Mouse (Mus musculus) urinary bladder, postnatal 10 days (tissue): Measurements from ENCODE around the gene Lamtor3.
"Not testable (repeated sequence)": the region's sequence is repeated elsewhere in the genome, so short reads cannot be mapped to it uniquely, and the experiment has no call there.

Source experiments
- DNase-seq: peaks from one replicate; pipeline ENCODE4 v3.0.0; 2022; ENCODE audit warnings: low spot score

The Lamtor3 gene

DNA sequence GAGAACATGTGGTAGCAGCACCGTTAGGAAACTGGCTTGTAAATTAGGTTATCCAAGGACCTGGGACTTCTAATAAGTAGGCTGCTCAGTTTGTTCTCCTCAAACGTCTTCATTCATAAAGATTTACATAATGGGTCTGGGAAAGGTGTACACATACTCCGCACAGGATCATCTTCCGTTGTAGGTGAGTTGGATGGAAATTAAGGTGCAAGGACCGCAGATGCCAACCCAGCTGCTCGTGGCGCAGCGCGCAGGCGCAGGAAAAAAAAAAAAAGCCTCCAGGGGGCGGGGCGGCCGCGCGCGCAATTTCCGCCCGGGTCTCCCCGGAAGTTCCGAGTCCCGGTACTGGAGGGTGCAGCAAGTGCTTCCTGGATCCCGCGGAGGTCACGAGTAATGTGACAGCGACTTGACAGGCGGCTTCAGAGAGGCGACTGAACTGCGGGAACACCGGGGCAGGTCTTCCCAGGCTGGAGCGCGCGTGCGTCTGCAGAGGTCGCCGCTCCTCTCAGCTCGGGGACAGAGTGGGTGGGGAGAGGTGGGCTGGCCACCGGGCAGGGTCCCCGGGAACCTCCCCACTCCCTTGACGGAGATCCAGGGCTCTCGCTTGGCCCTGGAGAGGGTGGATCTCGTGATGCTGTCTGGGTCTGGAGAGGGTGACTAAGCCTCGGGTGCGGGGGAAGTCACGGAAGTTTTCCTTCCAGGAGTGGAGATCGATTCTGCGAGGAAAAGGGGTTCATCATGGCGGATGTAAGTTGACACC, at the start of gene Lamtor3:
Gene Lamtor3 (plus strand): TSS at position 335 of the 760 bp plus-strand sequence.
- DNase-seq, result peak; percentile 47

DNA sequence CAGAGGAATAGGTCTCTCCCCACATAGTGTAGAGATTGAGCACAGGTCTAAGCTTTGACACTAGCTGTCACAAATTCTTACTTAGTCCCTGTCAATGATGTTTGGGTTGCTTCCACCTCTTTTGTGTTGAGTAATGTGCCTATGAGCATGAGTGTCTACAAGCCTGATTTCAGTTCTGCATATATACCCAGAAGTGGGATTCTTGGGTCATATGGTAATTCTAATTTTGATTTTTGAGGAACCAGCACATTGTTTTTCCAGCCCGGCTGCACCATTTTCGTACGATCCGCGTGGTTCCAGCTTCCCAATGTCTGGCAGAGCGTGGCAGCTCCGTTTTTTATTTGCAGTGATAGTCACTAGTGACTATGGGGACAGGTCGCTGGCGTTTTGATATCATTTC, 48.9 kb upstream of the Lamtor3 start:
- no peak for DNase-seq

DNA sequence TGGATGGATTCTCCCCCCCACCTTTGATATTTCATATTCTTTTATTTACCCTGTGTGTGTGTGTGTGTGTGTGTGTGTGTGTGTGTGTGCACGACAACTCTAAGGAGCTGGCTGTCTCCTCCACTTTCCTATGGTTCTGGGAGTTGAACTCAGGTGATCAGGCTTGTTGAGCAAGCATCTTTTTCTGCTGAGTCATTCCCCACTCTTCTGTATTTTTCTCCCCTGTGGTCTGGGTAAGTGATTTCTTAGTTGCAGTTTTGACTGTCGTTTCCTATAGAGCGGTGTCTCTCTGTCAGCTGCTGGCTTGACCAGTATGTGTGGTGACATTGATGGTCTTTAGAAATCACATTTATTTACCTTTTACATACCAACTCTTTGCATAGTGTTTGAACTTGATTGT, 39.0 kb upstream of the Lamtor3 start:
- no peak for DNase-seq

DNA sequence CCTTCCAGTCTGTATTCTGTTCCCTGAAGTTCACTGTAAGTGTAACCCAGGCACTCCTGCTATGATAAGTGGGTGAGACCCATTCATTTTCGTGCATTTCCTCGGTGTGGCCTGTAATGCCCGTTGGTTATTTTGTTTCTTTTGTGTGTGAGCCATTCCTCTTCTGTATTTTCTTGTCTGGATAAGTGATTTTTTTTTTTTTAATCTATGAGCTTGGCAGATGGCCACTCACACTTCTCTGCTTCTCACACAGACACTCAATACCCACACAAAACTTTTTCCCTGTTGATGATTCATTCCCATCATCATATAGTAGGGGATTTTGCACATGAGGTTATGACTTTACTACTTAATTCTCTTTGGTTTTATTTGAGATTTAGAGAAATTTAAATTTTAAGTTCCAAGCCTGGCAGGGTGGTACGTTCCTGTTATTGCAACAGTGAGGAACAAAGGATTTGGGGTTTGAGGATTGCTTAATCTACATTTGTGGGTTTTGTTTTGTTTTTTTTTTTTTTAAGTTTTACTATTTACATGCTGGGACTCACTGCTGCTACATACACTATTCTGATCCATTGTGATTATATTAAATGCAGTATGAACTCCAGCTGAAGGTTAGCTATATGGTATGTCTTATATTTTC, 38.1 kb upstream of the Lamtor3 start:
- no peak for DNase-seq

DNA sequence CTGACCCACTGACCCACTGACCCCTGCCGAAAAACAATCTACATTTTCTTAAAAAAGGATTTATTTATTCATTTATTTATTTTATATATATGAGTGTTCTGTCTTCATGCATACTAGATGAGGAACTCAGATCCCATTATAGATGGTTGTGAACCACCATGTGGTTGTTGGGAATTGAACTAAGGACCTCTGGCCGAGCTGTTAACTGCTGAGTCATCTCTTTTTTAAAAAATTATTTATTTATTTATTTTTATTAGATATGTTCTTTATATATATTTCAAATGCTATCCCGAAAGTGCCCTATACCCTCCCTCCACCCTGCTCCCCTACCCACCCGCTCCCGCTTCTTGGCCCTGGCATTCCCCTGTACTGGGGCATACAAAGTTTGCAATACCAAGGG, 37.2 kb upstream of the Lamtor3 start:
- no peak for DNase-seq

DNA sequence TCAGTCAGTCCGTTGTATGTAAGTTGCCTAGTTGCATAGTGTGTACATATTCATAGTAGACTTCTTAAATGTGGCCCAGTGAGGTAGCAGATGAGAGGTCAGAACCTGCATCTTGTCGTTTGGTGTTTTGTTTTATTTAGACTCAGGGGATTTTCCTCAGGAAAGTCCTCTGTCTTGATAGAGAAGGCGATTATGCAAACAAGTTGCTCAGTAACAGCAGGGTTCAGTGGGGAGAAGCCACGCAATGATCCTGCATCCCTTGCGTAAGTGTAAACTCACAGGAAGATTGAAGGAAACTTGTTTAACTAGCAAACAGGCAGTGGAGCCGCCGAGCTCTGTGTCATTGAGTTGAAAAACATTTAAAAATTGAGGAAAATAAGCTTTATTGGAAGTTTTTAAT, 30.3 kb upstream of the Lamtor3 start:
- DNase-seq, result no peak

DNA sequence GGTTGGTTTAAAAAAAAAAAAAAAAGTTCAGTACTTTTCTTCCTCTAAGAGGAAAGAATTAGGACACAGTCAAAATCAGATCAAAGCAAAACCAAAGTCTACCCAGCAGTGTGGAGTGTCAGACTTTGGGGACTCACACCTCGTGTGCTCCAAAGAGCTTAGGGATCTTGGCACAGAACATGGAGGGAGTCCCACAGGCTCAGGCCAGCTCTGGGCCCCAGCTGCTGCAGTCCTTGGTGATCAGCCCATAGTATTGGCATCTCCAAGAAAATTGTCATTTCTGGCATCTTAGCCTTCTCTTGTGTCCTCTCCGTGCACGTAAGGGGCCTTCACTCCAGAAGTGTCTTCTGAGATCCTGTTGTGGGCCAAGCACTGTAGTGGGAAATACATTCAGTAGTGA, 27.2 kb upstream of the Lamtor3 start:
- DNase-seq, result no peak

DNA sequence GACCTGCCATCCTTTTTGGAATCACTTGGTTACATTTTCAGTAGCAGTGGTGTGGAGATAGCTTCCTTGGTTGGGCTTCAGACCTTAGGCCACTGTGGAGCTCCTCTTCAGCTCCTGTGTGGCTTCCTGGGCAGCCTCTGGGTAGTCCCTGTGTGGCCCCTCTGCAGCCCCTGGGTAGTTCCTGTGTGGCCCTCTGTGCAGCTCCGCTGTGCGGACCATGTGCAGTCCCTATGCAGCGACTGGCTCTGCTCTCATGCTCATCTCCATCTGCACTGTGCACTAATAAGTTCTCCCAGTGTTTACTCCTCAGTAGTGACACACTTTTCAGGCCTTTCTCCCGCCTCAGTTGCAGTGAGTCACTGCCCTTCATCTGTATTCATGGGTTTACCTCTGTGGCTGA, 26.2 kb upstream of the Lamtor3 start:
- no peak for DNase-seq

DNA sequence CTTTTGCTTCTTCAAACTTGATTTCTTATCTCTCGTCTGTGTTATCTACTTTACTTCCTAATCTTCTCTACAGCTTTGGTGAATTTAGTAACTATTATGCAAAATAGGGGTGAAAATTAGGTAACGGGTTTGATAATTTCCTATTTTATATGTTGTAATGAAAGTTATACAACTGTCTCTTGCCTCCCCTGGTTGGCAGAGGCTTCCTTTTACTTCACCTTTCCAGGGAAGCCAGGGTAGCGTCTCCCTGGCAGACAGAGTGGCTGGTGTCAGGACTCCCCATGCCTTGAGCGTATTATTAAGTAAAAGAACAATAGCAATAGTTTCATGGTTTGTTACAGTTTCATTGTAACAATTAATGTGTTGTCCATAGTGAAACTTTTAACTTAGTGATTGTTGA, 24.5 kb upstream of the Lamtor3 start:
- no peak for DNase-seq

DNA sequence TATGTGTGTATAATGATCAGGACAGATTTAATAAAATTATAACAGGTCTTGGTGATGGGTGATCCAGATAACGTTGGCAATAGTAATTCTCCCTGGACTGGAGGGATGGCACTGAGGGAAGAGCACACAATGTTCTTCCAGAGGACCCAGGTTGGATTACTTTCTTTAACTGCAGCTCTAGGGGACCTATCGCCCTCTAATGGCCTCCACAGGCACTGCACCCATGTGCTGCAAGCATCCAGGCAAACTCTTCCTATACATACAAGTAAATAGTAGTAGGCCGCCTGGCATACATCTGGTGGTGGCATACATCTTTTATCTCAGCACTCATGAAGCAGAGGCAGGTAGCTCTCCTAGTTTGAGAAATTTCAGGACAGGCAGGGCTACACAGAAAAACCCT, 23.1 kb upstream of the Lamtor3 start:
- DNase-seq, result no peak

DNA sequence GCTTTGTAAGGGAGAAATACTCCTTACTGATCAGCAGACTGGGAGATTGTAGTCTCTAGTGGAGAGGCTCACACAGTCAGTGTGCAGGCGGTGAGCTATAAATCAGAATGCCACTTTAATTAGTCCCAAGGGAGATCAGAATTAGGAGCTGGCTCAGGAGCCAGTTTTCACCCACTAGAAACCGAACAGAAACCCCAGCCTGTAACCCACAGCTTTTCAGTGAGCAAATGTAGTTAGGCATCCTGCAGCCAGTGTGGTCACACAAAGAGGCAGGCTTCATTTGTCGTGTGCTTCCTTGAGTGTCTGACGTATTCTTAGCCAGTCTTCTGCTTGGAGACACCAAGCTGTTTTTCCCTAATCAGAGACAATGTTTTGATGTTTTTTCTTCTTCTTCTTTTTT, 21.9 kb upstream of the Lamtor3 start:
- no peak for DNase-seq

DNA sequence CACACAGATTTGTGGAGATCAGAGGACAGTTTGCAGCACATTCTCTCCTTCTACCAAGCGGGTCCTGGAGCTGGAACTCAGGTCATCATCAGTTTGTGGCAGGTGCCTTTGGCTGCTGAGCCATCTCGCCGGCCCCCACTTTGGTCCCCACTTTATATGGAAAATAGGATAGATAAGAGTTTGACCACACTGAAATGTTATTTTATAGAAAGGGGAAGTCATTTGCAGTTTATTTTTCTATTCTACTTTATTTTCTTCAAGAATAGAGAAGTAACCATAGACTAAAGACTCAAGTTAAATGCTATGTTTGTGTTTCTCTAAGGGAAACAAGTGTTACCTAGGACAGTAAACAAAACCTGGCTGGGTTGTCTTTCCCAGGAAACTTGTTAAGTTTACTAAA, 21.4 kb upstream of the Lamtor3 start:
- no peak for DNase-seq

DNA sequence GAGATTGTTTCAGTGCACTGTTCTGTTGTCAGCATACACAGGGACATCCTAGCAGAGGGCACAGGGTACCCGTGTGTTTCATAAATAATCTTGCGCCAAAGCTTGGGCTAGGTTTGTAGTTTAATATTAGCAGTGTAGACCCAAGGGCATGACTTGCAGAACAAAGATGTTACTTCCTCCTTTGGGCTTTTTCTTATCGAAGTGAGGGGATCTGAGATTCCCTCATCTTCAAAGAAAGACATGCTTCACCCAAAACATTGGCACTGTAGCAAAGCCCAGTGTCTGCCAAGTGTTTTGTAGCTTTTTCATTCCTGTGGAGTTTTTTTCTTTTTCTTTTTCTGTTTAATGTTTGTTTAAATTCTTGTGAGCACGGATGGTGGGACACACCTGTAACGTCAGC, 20.6 kb upstream of the Lamtor3 start:
- DNase-seq, result no peak

DNA sequence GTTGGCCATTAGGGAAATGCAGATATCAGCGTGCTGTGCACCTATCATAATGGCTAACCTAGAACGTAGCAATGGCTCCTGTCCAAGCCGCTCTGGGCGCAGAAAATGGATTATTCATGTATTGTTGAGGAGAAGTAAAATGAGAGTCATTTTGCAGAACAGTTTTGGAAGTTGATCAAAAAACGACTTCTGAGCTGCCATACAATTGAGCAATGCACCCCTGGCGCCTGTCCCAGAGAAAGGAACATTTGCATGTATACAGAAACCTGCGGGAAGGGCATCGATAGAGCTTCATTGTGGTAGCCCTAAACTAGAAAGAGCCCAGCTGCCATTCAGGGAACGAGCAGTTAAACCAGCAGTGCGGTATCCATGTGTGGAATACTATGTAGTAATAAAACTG, 18.2 kb upstream of the Lamtor3 start:
- DNase-seq, result no peak

DNA sequence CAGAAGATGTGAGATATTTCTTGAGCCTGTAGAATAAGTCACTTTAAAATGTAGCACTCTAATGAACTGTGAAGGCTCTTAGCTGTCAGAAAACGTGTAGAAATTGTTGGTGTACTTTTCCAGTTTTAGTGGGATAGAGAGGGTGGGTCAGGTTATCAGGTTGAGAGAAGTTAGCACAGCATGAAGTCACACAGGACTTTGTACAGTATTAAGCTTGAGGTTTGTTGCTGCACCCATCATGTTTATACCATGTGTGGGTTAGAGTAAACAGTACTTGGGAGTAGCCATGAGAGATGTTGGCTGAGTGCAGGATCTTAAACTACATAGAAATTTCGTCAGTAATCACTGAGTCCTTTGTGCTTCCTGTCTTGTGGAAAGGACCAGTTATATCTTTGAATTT, 5.2 kb upstream of the Lamtor3 start:
- no peak for DNase-seq

DNA sequence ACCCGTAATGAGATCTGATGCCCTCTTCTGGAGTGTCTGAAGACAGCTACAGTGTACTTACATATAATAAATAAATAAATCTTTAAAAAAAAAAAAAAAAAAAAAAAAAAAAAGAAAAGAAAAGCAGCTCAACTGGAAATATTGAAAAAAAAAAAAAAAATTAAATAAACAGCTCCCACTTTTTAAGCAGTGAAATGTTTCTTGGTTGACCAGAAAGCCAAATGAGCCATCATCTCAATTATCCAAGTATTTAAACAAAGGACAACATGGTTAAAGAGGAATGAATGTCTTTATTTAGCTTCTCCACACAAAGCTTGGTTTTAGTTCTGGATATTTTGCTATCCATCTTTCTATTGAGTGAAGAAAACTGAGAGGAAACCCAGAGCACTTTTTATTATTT, 3.7 kb upstream of the Lamtor3 start:
- DNase-seq, result not testable (repeated sequence)

DNA sequence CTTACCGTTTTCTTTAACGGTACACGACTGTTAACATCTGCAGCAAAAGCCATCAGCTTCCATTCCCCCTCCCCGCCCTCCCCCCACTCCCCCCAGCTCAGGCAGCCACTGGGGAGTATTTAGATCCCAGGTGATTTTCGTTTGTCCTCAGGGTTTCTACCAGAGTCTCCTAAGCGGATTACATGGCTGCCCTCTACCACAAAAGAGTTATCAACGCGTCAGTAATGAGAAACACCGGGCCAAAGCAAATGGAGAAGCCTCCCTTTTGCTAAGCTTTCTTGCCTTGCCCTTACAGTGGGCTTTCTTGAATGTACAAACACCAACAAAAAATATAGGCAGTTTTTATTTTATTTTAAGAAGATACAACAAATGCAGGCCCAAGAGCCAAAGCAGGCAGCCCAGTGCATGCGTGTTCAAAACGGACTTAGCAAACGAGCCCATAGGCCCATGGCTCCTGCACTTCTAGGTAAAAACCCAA, 573 bp upstream of the Lamtor3 start:
- no peak for DNase-seq

DNA sequence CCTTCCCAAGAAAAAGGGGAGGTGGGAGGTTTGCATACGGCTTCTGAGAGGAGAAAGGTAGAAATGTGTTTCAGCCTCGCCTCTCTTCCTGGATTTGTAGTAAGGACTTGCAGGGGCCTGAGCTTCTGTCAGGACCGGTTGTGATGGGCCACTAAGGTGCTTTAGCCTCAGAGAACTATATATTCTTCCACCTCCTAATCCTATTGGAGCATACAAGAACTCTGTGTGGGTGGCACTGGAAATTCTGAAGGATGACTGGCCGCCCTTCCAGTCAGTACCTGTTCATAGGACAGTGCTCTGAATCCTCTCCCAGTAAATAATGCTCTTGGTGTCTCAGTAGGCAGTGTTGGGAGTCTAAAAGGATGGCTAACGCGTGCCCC, 616 bp downstream of the Lamtor3 start:
- no peak for DNase-seq

DNA sequence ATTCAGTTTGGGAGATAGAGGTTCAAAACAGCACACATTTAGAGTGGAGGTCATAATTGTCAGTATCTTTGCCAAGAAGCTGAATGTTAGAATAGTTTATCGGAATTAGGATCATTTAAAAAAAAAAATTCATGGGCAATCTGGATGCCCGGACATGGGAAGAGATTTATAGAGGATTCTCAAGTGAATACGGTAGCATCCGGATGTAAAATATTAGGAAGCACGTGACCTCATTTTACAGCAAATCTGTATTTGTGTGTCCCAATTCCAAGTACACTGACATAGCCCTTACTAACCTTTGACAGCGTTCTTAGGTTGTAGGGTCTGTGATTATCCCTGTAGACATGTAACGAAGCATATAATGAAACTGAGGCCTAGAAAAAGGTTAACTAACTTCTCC, 1.1 kb downstream of the Lamtor3 start:
- DNase-seq, result no peak

DNA sequence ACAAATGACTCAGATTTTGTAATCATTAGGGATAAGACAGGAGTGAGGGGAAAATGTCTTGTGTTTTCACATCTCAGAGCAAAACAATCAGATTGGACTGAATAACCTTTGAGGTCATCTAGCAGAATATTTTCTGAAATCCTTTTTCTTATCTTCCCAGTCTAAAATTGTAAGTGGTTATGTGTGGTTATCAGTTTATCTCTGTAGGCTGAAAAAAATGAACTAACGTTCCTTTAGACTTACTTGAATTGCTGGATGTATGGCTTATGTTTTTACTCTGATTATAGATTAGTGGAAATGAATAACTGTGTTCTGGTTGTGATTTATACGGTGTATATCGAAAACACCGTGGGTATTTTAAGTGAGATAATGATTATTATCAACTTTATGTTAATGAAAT, 2.3 kb downstream of the Lamtor3 start:
- DNase-seq, result no peak

DNA sequence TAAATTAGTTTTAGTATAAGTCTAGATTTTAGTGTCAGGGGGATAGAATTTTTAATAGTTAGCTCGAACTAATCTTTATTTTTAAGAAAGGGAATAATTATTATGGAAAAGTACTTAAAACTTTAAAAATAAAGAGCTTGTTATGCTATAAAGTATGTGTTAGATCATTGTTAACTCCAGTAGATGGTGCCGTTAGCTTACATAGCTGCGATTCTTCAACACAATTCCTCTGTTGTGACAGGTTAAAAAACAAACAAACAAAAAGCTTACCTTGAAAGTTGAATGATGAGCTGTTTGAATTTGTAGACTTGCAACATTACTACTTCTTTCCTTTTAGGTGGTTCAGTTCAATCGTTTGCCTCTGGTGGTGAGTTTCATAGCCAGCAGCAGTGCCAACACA, 8.7 kb downstream of the Lamtor3 start:
- DNase-seq, result no peak

DNA sequence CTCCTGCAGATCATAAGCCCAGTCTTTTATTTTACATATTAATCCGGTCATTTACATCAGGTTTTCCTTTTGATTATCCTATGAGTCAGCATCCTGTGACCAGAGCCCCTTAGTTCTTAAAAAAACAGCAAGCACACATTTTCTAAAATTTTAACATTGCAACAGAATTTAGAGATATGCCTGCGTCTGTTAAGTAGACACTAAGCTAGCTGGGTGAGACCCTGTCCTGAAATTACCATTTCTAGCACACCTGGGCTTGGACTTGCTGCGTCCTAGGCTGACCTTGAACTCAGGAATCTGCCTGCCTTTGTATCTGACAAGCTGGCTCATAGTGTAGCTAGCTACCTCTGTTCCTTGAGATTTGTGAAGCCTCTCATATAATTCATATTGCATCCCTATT, 11.6 kb downstream of the Lamtor3 start:
- DNase-seq, result no peak

DNA sequence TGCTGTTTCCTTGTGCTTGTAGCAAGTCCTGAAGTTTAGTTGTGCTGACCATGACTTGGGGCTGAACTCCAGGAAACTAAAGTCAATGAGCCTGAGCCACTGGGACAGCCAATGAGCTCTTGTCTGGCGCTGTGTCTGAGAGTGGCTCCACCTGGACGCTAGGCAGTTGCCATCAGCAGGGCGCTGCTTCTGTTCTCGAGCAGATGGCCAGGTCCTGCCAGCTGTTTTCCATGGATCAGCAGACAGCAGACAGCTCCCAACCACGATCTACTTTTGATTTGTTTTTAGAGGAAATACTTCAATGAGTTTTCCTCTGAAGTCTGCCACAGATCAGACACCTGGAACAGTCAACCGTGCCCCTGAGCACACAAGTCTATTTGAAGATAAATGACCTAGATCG, 14.4 kb downstream of the Lamtor3 start:
- DNase-seq, result no peak

DNA sequence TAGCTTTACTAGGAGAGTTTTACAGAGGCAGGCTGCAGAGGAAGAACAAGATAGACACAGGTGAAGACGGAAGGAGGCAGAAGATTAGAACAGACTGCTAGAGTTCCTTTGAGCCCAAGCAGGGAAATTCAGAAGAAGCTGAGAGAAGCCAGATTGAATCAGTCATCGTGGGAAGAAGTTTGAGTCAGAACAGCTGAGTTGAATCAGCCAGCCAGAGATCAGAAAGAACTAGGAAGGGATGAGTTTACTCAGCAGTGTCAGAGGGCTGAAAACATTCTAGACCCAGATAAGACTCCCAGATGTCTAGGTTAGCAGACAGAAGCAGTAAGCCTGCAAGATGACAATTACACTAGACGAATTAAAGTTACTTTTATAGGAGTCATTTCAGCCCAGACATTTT, 15.7 kb downstream of the Lamtor3 start:
- DNase-seq, result no peak
